Mouse (Mus musculus) ES-E14 (cell line): ENCODE data around the gene Lrrc61.

Experiments used
- CHD2 ChIP-seq: IDR thresholded peaks from 2 replicates; pipeline ENCODE4 v1.6.1; 2014; ENCODE audit warnings: mild to moderate bottlenecking, low read depth, low read length, inconsistent platforms
- HCFC1 ChIP-seq: IDR thresholded peaks from 2 replicates; pipeline ENCODE4 v1.6.1; 2012; ENCODE audit warnings: low read length, inconsistent platforms, borderline replicate concordance; ENCODE audit not compliant: insufficient read depth
- ZC3H11A ChIP-seq: IDR thresholded peaks from 2 replicates; pipeline ENCODE4 v1.6.1; 2012; ENCODE audit warnings: low read depth, mild to moderate bottlenecking, inconsistent platforms, low read length, borderline replicate concordance

DNA sequence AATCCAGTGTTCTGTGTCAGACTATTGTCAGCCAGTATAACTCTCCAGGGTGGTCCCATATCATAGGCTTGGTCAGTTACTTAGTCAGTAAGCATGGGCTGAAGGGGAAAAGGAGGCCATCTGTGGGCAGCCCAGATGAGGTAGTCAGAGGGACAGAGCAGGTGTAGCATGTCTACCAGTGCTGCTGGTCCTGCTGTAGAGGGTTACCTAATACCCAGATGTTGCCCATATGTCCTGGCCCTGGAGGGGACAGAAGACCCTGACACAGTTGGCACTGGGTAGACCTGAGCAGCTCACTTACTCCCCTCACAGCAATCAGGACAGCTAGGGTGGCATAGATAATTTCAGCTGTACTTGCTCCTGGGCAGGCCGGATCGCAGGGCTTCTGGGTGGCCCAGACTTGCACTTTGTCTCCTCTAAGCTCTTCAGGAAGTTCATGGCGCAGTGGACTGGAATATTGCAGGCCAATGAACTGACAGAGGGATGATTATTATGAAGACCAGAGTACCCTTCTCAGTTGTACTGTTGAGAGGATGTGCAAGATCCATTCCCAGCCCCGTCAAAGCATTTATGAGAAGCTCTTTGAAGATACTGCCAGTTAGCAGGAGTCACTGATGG, 11.2 kb downstream of the Lrrc61 start:
- no peak for TF ChIP-seq CHD2
- TF ChIP-seq HCFC1, result no peak
- TF ChIP-seq ZC3H11A, result no peak
